Mouse (Mus musculus) v-Abl transformed pro-B cells (cell line): ENCODE measurements around the gene Lmo4.

Experiments used
- in situ Hi-C, 2 experiments: fragments of 400-800 bp; cut with MboI; formaldehyde crosslinking; loops; one replicate each; pipeline ENCODE4 v1.15.1; 2025; ENCODE audit not compliant: unreplicated experiment in 2 of 2

Lmo4 gene

GRCm38 (mm10) chr3:144206261-144206660, 1.2 kb upstream of the Lmo4 start:
- in situ Hi-C loops: loop anchor here (10.0 to 25.0 kb wide), 10 partner anchors 369 to 1719 kb away; partner anchors contain the start of genes Gtf2b (in 2 of the 2), Gbp5 (in 1 of the 2), Hs2st1 (in 1 of the 2) and Odf2l (in 1 of the 2)

- in situ Hi-C loops: loop anchor here (10.0 to 25.0 kb wide), 10 partner anchors 369 to 1718 kb away; partner anchors contain the start of genes Gtf2b (in 2 of the 2), Gbp5 (in 1 of the 2), Hs2st1 (in 1 of the 2) and Odf2l (in 1 of the 2)
These were observed 532 bp upstream of the Lmo4 start for GRCm38 (mm10) chr3:144205351-144206153.

DNA sequence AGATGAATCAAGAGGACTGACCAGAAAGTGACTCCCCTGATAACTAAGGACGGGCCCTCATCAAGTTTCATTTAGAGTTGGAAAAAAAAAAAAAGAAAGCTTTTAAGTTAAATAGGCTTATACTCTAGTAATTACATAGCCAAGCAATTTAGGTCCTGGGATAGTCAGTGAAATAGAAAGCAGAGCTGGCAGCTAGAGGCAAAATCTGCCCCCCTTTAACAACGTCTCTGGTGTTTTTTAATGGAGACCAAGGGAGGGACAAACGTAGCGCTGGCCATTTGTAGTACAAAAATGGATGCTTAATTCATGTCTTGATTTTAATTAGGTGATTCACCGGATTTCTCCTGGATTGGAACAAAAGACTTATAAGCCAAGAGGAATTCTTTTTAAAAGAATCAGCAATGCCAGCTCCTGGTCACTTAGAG, 1.0 kb downstream of the Lmo4 start:
- in situ Hi-C loops: loop anchor here (5.0 to 25.0 kb wide), 11 partner anchors 263 to 1717 kb away; partner anchors contain the start of genes Gtf2b (in 2 of the 2), Gbp5 (in 1 of the 2), Hs2st1 (in 1 of the 2) and Odf2l (in 1 of the 2)

- in situ Hi-C loops: loop anchor here (5.0 to 25.0 kb wide), 11 partner anchors 264 to 1716 kb away; partner anchors contain the start of genes Gtf2b (in 2 of the 2), Gbp5 (in 1 of the 2), Hs2st1 (in 1 of the 2) and Odf2l (in 1 of the 2)
These were observed 1.6 kb downstream of the Lmo4 start for GRCm38 (mm10) chr3:144203259-144203987.

DNA sequence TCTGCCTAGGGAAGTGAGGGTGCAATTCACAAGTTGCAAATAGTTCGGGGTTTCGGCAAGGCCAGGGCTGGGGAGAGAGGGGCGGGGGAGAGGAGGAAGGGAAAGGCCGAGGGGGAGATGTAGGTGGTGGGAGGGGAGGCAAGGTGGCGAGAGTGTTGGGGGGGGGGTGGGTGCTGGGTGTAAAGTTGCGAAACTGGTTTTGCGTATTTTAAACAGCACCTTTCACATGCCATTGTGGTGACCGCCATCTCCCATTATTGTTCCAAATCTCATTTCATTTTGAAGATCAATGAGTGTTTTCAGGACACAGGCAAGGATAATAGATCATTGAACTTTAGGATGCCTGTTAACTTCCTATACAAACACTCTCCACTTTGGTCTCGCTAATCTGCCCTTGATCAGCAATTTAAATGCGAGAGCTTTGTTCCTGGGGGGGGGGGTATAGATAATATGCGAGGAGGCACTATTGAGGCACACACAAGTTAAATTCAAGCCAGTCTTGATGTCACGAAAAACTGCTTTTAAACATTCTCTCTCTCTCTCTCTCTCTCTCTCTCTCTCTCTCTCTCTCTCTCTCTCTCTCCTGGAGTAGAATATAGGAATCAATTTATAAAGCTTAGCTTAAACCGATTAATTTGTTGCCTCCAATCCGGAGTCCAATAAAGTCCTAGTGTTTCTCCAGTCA, 2.3 kb downstream of the Lmo4 start:
- in situ Hi-C loops: loop anchor here (5.0 to 25.0 kb wide), 11 partner anchors 265 to 1715 kb away; partner anchors contain the start of genes Gtf2b (in 2 of the 2), Gbp5 (in 1 of the 2), Hs2st1 (in 1 of the 2) and Odf2l (in 1 of the 2)

DNA sequence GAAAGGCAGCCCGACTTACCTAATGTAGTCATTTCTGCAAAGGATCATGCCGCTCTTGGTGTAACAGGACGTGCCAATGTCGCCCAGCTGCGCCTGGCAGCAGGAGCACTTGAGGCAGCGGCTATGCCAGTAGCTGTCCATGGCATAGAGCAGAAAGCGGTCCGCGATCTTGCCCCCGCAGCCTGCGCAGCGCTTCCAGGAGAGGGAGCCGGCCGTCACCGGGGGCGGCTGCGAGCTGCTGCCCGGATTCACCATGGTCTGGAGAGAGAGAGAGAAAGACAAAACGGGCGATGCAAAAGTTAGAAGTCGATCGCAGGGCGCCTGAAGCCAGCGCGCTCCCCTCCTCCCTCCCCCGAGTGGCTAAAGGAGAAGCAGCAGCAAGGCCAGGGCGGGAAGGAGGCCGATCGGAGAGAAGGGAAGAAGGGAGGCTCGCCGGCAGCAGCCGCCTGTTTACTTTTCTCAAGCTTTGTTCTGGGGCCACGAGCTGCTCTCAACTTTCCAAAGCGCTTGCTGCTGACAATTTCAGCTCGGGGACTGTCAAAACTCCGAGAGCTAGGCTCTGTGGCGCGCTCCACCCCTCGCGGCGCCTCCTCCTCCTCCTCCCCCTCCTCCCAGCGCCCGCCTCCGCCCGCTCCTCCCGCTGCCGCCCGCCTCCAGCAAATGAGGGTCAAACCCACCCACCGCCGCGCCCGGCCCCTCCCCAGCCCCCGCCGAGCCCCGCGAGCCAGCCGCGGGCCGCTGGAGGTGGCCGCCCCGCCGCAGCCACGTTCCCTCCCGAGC, 3.0 kb downstream of the Lmo4 start:
- in situ Hi-C loops: loop anchor here (5.0 to 25.0 kb wide), 11 partner anchors 265 to 1715 kb away; partner anchors contain the start of genes Gtf2b (in 2 of the 2), Gbp5 (in 1 of the 2), Hs2st1 (in 1 of the 2) and Odf2l (in 1 of the 2)

DNA sequence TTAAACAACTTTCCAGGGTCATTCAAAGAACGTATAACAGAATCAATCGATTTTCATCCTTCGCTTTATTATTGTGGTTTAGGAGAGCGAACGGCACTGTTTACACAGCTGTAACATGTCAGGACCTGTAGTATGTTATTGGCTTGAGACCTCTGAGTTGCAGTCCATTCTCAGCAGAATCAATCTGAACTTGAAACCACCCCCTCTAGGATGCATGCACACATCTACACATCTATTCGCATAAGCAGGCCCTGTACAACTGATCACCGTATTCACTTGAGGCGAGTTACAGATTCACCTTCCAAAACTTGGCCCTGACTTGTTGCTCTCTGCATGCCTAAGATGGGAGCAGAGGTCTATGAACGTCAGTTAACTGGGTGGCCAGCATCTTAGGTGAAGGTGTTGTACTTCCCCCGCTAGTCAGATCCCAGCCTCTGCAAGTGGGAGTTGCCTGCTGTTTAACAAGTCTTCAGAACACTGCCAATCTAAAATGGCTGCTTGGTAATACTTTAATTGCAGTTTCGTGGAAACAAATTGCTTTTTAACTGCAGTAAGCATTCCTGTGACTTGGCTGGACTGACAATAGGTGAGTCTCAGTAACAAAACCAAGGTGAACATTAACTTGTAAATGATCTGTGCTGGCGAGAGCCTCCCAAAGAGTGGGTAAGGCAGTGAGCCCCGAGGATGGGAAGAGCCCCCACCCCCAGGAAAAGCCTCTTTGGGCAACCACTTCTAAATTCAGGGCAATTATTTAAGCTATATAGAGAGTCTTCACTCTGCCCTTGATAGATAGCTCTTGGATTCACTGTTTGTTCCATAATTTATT, 19.5 kb downstream of the Lmo4 start:
- in situ Hi-C loops: no loop called here

GRCm38 (mm10) chr3:144184918-144185317, 20.1 kb downstream of the Lmo4 start:
- in situ Hi-C loops: no loop called here

GRCm38 (mm10) chr3:144182229-144182628, 22.8 kb downstream of the Lmo4 start:
- in situ Hi-C loops: no loop called here

- in situ Hi-C loops: no loop called here
These were observed 26.1 kb downstream of the Lmo4 start for GRCm38 (mm10) chr3:144178937-144179336.

DNA sequence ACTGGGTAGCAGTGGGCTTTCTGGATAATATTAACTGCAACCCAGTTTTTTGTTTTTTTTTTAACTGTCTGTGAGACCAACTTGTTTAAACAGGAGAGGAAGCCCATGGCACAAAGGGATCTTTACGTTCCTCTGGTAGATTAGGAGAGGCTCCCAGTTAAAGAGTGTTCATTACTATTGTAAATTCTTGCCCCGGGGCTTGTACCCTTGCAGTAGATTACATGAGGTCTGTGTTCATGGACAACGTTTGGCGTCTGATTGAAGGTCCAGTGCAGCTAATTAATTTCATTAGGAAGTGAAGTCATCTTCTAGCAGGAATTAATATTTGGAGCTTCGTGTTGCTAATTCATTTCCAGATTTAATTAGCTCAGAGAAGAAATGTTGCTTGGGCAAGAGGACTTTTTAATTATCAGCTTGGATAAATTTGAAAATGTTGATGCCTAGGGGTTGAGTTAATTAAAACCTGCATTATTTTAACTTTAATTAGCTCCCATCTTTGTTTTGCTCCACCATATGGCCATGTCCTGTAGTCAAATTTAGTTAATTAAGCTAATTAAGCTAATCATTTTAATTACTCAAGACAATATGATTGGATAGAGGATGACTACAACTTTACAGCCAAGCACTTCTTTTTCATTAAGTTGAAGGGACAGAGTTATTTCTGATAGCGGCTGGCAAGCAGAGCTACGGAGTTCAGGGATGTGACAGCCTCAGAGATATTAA, 31.0 kb downstream of the Lmo4 start:
- in situ Hi-C loops: no loop called here

- in situ Hi-C loops: no loop called here
These were observed 31.9 kb downstream of the Lmo4 start for GRCm38 (mm10) chr3:144173138-144173537.

DNA sequence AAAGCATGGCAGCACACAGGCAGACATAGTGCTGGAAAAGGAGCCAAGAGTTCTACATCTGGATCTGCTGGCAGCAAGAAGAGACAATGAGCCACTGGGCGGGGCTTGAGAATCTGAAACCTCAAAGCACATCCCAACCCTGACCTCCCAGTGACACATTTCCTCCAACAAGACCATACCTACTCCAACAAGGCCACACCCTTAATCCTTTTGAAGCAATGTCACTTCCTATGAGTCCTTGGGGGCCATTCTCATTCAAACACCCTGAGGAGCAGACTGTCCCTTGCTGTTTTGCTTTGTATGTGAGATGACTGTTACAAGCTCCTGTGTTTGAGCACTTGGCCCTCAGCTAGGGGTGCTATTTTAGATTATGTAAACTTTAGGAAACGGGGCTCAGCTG, 33.3 kb downstream of the Lmo4 start:
- in situ Hi-C loops: no loop called here

- in situ Hi-C loops: no loop called here
These were observed 34.5 kb downstream of the Lmo4 start for GRCm38 (mm10) chr3:144170539-144170938.

GRCm38 (mm10) chr3:144166439-144167155, 38.4 kb downstream of the Lmo4 start:
- in situ Hi-C loops: no loop called here

DNA sequence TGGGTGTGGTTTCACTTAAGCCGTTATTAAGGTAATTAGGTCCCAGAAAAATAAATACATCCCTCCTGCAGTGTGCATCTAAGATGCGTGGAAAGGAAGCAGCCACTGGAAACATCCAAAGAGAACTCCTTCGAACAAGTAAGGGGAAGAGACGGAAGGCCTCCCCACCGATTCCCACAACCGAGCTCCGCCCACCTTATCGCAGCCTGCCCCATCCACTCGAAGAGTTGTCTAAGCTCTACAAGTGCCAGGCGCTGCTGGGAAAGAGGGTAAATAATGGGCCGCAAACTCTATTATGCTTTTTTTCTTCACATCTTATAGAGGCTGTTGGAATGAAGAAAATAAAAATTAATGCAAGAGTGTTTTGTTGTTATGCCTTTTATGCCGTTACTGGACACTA, 39.6 kb downstream of the Lmo4 start:
- in situ Hi-C loops: no loop called here

- in situ Hi-C loops: no loop called here
These were observed 40.2 kb downstream of the Lmo4 start for GRCm38 (mm10) chr3:144164665-144165385.
